Mouse (Mus musculus): ENCODE measurements around the gene Osbpl2. TPM values are rescaled to one million over a fixed set of nuclear protein-coding genes. Genes with fewer than 3 reads are reported as not detected.

Gene Osbpl2
- total and polyA plus RNA-seq, 2 experiments: 14.0 to 21.9 TPM

DNA sequence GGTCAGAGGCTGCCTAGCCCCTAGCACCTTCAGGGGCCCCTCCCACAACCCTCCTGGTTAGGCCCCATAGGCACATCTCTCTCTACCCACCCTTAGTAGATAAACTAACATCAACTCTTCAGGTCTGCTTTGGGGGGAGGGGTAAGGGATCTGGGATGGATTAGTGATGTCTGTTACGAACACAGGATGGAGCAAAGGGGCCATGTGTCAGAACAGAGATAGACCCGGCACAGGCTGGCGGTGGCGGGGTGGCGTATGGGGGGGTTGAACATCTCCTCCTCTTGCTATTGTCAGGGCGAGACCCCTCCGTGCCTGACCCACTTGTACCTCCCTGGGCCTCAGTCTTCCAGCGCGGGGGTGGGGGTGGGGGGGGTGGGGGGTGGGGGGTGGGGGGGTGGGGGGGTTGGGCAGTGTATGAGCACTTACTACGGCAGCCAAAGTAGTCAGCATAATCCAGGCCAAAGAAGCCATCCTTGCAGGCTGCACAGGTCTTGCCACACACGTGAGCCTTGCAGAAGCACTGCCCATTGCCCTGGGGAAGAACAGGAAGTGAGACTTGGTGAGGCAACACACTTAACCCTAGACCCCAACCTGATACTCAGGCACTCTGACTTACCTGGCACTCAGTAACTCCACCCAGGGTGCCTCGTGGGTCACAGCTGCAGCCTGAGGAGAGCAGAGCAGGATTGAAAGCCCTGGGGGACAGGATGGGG, 77.7 kb downstream of the Osbpl2 start:
- no peaks in the 10 kb centered on the region for H3K27me3 ChIP-seq (ENCODE audit: control insufficient read depth, insufficient read depth, low read length)
- no peak overlapping the region for H3K4me3 ChIP-seq (ENCODE audit: insufficient read depth, low read depth, low read length)
- H3K4me1 ChIP-seq (ENCODE audit: control insufficient read depth, insufficient read depth, low read length): no peaks in the 10 kb centered on the region
- no peak overlapping the region for H3K27ac ChIP-seq (replicated peaks; ENCODE audit: insufficient read depth, low read depth, low read length)
- no peak for DNase-seq (ENCODE audit: extremely low read depth, low read depth, low spot score)
- WGBS: 88% methylated on average over 10 of the region's 12 CpGs
- H3K36me3 ChIP-seq (ENCODE audit: control insufficient read depth, insufficient read depth, low read length): no peaks in the 10 kb centered on the region
- H3K9ac ChIP-seq (ENCODE audit: low read depth, low read length): no peak overlapping the region
- no peak for TF ChIP-seq POLR2A (IDR thresholded peaks at IDR 0.05; ENCODE audit: extremely low read depth, insufficient read depth, low read length)
- no peak for TF ChIP-seq CTCF (IDR thresholded peaks at IDR 0.05; ENCODE audit: low read depth, low read length)
- no peaks in the 10 kb centered on the region for H3K79me2 ChIP-seq (ENCODE audit: control insufficient read depth, insufficient read depth, low read length)

DNA sequence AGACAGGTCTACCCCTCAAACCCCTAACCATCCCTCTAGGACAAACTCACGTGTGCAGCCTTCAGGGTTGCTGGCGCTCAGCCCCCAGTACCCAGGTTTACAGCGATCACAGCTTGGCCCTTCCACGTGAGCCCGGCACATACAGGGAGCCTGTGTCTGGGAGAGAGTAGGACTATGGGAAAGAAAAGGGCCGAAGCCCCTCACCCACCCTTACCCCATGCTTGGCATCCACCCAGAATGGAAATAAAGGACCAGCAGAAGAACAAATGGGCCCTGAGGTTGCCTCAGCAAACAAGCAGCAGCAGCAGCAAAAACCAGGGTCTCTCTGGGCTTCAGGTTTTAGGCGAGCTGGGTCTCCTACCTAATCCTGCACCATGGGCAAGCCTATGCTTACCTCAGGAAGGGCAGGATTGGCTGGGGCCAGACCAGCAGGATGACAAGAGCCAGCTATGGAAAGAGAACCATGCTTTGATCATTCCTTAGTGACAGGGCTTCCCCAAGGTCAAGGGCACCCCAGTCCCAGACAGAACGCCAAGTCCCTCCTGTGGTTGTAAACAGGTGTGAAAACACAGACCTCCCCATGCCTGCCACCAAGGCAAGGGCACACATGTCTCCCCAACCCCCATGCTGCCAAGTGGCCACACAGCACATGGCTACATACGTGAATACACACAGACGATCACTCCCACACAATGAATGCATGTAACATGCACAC, 78.4 kb downstream of the Osbpl2 start:
- TF ChIP-seq POLR2A (IDR thresholded peaks at IDR 0.05; ENCODE audit: extremely low read depth, insufficient read depth, low read length): no peak
- Histone ChIP-seq H3K4me1 (ENCODE audit: control insufficient read depth, insufficient read depth, low read length) (no peaks in the 10 kb centered on the region), H3K36me3 (ENCODE audit: control insufficient read depth, insufficient read depth, low read length) (no peaks in the 10 kb centered on the region), H3K9ac (ENCODE audit: low read depth, low read length) (no peak overlapping the region), H3K27ac (replicated peaks; ENCODE audit: insufficient read depth, low read depth, low read length) (no peak overlapping the region), H3K79me2 (ENCODE audit: control insufficient read depth, insufficient read depth, low read length) (no peaks in the 10 kb centered on the region), H3K27me3 (ENCODE audit: control insufficient read depth, insufficient read depth, low read length) (no peaks in the 10 kb centered on the region), H3K4me3 (ENCODE audit: insufficient read depth, low read depth, low read length) (no peak overlapping the region)
- 93% methylated on average over 10 of the region's 10 CpGs for WGBS
- DNase-seq (ENCODE audit: extremely low read depth, low read depth, low spot score): no peak

GRCm38 (mm10) chr2:180198782-180199181, 79.7 kb downstream of the Osbpl2 start:
- no peak for TF ChIP-seq POLR2A (IDR thresholded peaks at IDR 0.05; ENCODE audit: extremely low read depth, insufficient read depth, low read length)
- no peak for TF ChIP-seq CTCF (IDR thresholded peaks at IDR 0.05; ENCODE audit: low read depth, low read length)
- DNase-seq (ENCODE audit: extremely low read depth, low read depth, low spot score): no peak
- H3K36me3 ChIP-seq (ENCODE audit: control insufficient read depth, insufficient read depth, low read length): no peaks in the 10 kb centered on the region
- H3K79me2 ChIP-seq (ENCODE audit: control insufficient read depth, insufficient read depth, low read length): no peaks in the 10 kb centered on the region
- no peaks in the 10 kb centered on the region for H3K4me1 ChIP-seq (ENCODE audit: control insufficient read depth, insufficient read depth, low read length)
- no peak overlapping the region for H3K4me3 ChIP-seq (ENCODE audit: insufficient read depth, low read depth, low read length)
- 95% methylated on average over 10 of the region's 10 CpGs for WGBS
- no peak overlapping the region for H3K9ac ChIP-seq (ENCODE audit: low read depth, low read length)
- H3K27ac ChIP-seq (replicated peaks; ENCODE audit: insufficient read depth, low read depth, low read length): no peak overlapping the region
- H3K27me3 ChIP-seq (ENCODE audit: control insufficient read depth, insufficient read depth, low read length): no peaks in the 10 kb centered on the region

- Histone ChIP-seq H3K4me3 (ENCODE audit: insufficient read depth, low read depth, low read length) (no peak overlapping the region), H3K4me1 (ENCODE audit: control insufficient read depth, insufficient read depth, low read length) (no peaks in the 10 kb centered on the region), H3K27ac (replicated peaks; ENCODE audit: insufficient read depth, low read depth, low read length) (no peak overlapping the region), H3K36me3 (ENCODE audit: control insufficient read depth, insufficient read depth, low read length) (no peaks in the 10 kb centered on the region), H3K79me2 (ENCODE audit: control insufficient read depth, insufficient read depth, low read length) (no peaks in the 10 kb centered on the region), H3K9ac (ENCODE audit: low read depth, low read length) (no peak overlapping the region), H3K27me3 (ENCODE audit: control insufficient read depth, insufficient read depth, low read length) (no peaks in the 10 kb centered on the region)
- TF ChIP-seq CTCF (IDR thresholded peaks at IDR 0.05; ENCODE audit: low read depth, low read length) (no peak), POLR2A (IDR thresholded peaks at IDR 0.05; ENCODE audit: extremely low read depth, insufficient read depth, low read length) (no peak)
- DNase-seq (ENCODE audit: extremely low read depth, low read depth, low spot score): no peak
- 69% methylated on average over 11 of the region's 11 CpGs for WGBS
These were observed 81.6 kb downstream of the Osbpl2 start for GRCm38 (mm10) chr2:180200681-180201080.

DNA sequence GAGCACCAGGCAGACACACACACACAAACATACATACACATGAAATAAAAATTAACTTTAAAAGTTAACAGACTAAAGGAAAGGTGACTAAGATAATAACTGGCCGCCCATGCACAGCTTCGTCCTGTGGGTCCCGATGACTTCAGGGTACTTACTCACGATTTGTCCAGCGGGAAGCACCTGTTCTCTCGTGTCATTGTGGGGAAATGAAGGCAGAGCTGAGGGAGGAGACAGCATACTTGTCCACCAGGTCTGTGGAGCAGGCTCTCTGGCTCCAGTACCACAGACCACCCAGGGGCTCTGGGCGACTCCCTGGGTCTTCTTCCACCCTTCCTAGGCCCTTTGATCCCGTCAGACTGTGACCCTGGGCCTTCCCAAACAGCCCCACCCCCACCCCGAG, 82.2 kb downstream of the Osbpl2 start:
- Histone ChIP-seq H3K79me2 (ENCODE audit: control insufficient read depth, insufficient read depth, low read length) (no peaks in the 10 kb centered on the region), H3K4me1 (ENCODE audit: control insufficient read depth, insufficient read depth, low read length) (no peaks in the 10 kb centered on the region), H3K27me3 (ENCODE audit: control insufficient read depth, insufficient read depth, low read length) (no peaks in the 10 kb centered on the region), H3K36me3 (ENCODE audit: control insufficient read depth, insufficient read depth, low read length) (no peaks in the 10 kb centered on the region), H3K4me3 (ENCODE audit: insufficient read depth, low read depth, low read length) (no peak overlapping the region), H3K27ac (replicated peaks; ENCODE audit: insufficient read depth, low read depth, low read length) (no peak overlapping the region), H3K9ac (ENCODE audit: low read depth, low read length) (no peak overlapping the region)
- no peak for DNase-seq (ENCODE audit: extremely low read depth, low read depth, low spot score)
- TF ChIP-seq CTCF (IDR thresholded peaks at IDR 0.05; ENCODE audit: low read depth, low read length) (no peak), POLR2A (IDR thresholded peaks at IDR 0.05; ENCODE audit: extremely low read depth, insufficient read depth, low read length) (no peak)
- 85% methylated on average over 9 of the region's 9 CpGs for WGBS

DNA sequence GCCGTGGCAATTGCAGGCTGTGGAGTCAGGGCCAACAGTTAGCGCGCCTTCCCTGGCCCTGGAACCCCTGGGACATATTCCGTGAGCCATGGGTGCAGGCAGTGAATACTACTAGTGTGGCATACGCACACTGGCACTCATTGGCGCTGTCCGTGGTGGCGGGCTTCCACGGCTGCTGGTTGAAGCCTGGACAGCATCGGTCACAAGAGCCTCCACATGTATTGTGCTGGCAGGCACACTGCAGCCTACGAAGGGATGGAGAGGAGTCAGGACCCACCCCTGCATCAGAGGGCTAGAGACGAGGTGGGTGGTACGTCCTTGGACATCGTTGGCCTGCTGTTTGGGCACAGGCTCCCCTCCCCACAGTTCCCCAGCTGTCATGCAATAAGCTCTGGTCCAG, 83.2 kb downstream of the Osbpl2 start:
- no peak overlapping the region for H3K4me3 ChIP-seq (ENCODE audit: insufficient read depth, low read depth, low read length)
- WGBS: 98% methylated on average over 14 of the region's 14 CpGs
- no peak for DNase-seq (ENCODE audit: extremely low read depth, low read depth, low spot score)
- no peak overlapping the region for H3K27ac ChIP-seq (replicated peaks; ENCODE audit: insufficient read depth, low read depth, low read length)
- TF ChIP-seq CTCF (IDR thresholded peaks at IDR 0.05; ENCODE audit: low read depth, low read length) (no peak), POLR2A (IDR thresholded peaks at IDR 0.05; ENCODE audit: extremely low read depth, insufficient read depth, low read length) (no peak)
- no peaks in the 10 kb centered on the region for H3K79me2 ChIP-seq (ENCODE audit: control insufficient read depth, insufficient read depth, low read length)
- H3K36me3 ChIP-seq (ENCODE audit: control insufficient read depth, insufficient read depth, low read length): no peaks in the 10 kb centered on the region
- H3K4me1 ChIP-seq (ENCODE audit: control insufficient read depth, insufficient read depth, low read length): no peaks in the 10 kb centered on the region
- no peaks in the 10 kb centered on the region for H3K27me3 ChIP-seq (ENCODE audit: control insufficient read depth, insufficient read depth, low read length)
- H3K9ac ChIP-seq (ENCODE audit: low read depth, low read length): no peak overlapping the region

Data from liver, adult 2 months (tissue).